Mouse (Mus musculus) neural tube, embryonic 14.5 days (tissue): Measurements from ENCODE around the gene Satb1. TPM values are rescaled to one million over a fixed set of nuclear protein-coding genes. Genes with fewer than 3 reads are reported as not detected.

Source experiments
- ATAC-seq: fragments of 200-750 bp; cut with Nextera tagmentation; 2 replicates; pipeline ENCODE4 v1.8.0; 2017; ENCODE audit warnings: low read depth, mild to moderate bottlenecking, moderate TSS enrichment, moderate library complexity
- H3K27ac ChIP-seq: fragments of 300-500 bp; sonication (generic); 2 replicates; pipeline ENCODE4 v1.5.1; 2014; ENCODE audit warnings: low read depth, mild to moderate bottlenecking, control low read depth, low read length, moderate library complexity, mixed read lengths
- H3K27me3 ChIP-seq: fragments of 300-500 bp; sonication (generic); 2 replicates; pipeline ENCODE4 v1.6.1; 2014; ENCODE audit warnings: low read length; ENCODE audit not compliant: control insufficient read depth, insufficient read depth
- H3K36me3 ChIP-seq: fragments of 300-500 bp; sonication (generic); 2 replicates; pipeline ENCODE4 v1.6.1; 2014; ENCODE audit warnings: low read length, mixed read lengths; ENCODE audit not compliant: control insufficient read depth, insufficient read depth
- H3K4me1 ChIP-seq: fragments of 300-500 bp; sonication (generic); 2 replicates; pipeline ENCODE4 v1.6.1; 2014; ENCODE audit warnings: low read length; ENCODE audit not compliant: control insufficient read depth, insufficient read depth
- H3K4me2 ChIP-seq: fragments of 300-500 bp; sonication (generic); 2 replicates; pipeline ENCODE4 v1.6.1; 2014; ENCODE audit warnings: mild to moderate bottlenecking, low read depth, low read length, control low read depth
- H3K4me3 ChIP-seq: fragments of 300-500 bp; sonication (generic); 2 replicates; pipeline ENCODE4 v1.5.1; 2014; ENCODE audit warnings: low read depth, low read length, control low read depth, mixed read lengths
- H3K9ac ChIP-seq: fragments of 300-500 bp; sonication (generic); replicated peaks from 2 replicates; pipeline ENCODE4 v1.6.1; 2014; ENCODE audit warnings: low read depth, mild to moderate bottlenecking, control low read depth, low read length, mixed read lengths
- H3K9me3 ChIP-seq: fragments of 300-500 bp; sonication (generic); 2 replicates; pipeline ENCODE4 v1.6.1; 2016; ENCODE audit warnings: low read length; ENCODE audit not compliant: control insufficient read depth
- whole genome bisulfite sequencing: fragments of 180-500 bp; shearing (Covaris S2); extraction: QIAGEN DNeasy Blood & Tissue Kit; methylation state at CpG from one replicate; pipeline ENCODE4 v1.1.7; 2014; 5-methylcytosine and 5-hydroxymethylcytosine counted together
- polyA plus RNA-seq: library from polyadenylated mRNA; unstranded; fragments of >200 nt; fragmentation: Nextera tagmentation; extraction: Ambion mirVana; gene quantifications from 2 replicates; pipeline ENCODE4 v1.2.1, GENCODE M21; 2014

Gene Satb1
- polyA plus RNA-seq, 1 experiment from 2014 or later: 60.5 TPM

DNA sequence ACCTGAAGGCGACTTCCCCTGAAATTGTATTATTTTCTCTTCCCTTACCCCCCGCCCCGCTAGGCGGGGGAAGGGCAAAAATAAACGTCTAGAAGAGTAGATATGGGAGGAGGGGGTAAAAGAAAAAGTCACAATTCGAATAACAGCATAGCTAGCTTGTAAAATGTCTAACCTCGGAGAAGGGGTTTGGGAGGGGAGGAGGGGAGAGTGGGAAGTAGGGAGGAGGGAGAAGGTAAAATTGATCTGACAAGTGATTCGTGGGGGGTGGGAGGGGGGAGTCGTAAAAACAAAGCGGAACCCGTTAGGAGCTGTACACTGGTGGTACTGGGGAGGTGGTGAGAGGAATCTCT is 21.2 kb downstream of the Satb1 start:
- H3K4me2 ChIP-seq: peak overlapping the region; percentile 69
- H3K4me3 ChIP-seq: peak overlapping the region; percentile 92
- peak overlapping the region; percentile 95 for H3K9ac ChIP-seq
- peaks cover 15% of the 10 kb centered on the region for H3K4me1 ChIP-seq
- ATAC-seq: peak; percentile 1
- H3K36me3 ChIP-seq: no peaks in the 10 kb centered on the region
- H3K27me3 ChIP-seq: no peaks in the 10 kb centered on the region
- no peaks in the 10 kb centered on the region for H3K9me3 ChIP-seq
- H3K27ac ChIP-seq: peak overlapping the region; percentile 97
- WGBS: under 1% methylated on average over 11 of the region's 11 CpGs

DNA sequence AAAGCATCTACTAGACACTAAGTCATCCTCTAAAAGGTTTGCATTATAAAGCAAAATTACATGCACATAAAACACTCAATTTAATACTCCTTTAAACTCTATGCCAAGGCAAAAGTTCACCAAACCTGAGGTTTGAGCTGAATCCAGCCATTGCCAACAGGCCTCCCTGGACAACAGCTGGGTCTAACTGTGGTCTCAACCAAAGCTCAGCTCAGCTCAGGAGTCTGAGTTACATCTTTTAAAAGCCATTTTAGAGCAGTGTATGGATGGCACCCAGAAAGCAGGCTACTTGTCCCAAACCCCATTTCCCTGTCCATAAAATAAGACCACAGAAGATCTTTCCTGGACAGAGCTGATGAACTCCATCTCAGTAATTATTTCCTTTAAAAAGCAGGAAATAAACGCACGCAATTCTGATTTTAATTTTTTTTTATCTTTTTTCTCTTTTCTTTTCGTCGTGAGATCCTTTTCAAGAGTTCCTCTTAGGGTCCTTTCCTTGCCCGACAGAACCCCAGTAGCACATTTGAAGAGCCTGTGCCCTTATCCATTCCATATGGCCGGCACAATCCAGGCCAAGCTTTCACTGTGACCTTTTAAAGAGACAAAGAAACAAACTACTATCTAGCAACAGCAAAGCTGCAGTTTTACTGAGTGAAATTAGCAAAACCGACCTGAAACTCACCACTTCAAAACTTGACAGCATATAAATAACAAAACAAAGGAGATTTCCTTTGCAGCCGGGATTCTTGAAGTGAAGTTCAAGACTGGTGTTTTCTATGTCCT is 21.8 kb downstream of the Satb1 start:
- 4% methylated on average over 8 of the region's 8 CpGs for WGBS
- ATAC-seq: no peak
- peak overlapping the region; percentile 92 for H3K4me3 ChIP-seq
- no peaks in the 10 kb centered on the region for H3K36me3 ChIP-seq
- peak overlapping the region; percentile 95 for H3K9ac ChIP-seq
- peak overlapping the region; percentile 97; the same call in 1 of the 2 replicates for H3K27ac ChIP-seq
- peaks cover 19% of the 10 kb centered on the region for H3K4me1 ChIP-seq
- H3K4me2 ChIP-seq: peak overlapping the region; percentile 69
- H3K27me3 ChIP-seq: no peaks in the 10 kb centered on the region
- H3K9me3 ChIP-seq: no peaks in the 10 kb centered on the region

DNA sequence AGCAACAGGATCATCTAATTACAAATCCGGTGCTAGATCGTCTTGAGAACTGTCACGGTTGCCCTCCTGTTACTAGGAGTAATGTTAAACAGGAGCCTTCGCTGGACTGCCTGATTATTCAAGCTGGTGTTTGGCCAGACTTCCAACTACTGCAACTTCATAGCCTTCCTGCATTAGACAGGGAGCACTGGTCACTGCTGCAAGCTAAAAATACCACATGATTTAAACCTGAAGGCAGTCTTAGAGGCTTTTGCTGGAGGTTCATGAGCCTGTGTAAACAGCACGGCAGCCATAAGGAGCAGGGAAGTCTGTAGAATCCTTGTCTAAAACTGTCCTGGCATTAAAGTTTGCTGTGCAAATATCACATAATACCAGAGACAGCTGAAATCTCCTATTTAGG is 25.7 kb downstream of the Satb1 start:
- no peak overlapping the region for H3K4me3 ChIP-seq
- 37% methylated on average over 5 of the region's 5 CpGs for WGBS
- no peak overlapping the region; the same call in 1 of the 2 replicates for H3K27ac ChIP-seq
- H3K9me3 ChIP-seq: no peaks in the 10 kb centered on the region
- no peak; the same call in 1 of the 2 replicates for ATAC-seq
- peak overlapping the region; percentile 2; the same call in 1 of the 2 replicates for H3K4me2 ChIP-seq
- no peaks in the 10 kb centered on the region for H3K27me3 ChIP-seq
- peaks cover 31% of the 10 kb centered on the region for H3K4me1 ChIP-seq
- no peak overlapping the region; the same call in 1 of the 2 replicates for H3K9ac ChIP-seq
- 0 out of 2 replicates have a peak, but pooled peaks cover 1% of the 10 kb centered on the region for H3K36me3 ChIP-seq

DNA sequence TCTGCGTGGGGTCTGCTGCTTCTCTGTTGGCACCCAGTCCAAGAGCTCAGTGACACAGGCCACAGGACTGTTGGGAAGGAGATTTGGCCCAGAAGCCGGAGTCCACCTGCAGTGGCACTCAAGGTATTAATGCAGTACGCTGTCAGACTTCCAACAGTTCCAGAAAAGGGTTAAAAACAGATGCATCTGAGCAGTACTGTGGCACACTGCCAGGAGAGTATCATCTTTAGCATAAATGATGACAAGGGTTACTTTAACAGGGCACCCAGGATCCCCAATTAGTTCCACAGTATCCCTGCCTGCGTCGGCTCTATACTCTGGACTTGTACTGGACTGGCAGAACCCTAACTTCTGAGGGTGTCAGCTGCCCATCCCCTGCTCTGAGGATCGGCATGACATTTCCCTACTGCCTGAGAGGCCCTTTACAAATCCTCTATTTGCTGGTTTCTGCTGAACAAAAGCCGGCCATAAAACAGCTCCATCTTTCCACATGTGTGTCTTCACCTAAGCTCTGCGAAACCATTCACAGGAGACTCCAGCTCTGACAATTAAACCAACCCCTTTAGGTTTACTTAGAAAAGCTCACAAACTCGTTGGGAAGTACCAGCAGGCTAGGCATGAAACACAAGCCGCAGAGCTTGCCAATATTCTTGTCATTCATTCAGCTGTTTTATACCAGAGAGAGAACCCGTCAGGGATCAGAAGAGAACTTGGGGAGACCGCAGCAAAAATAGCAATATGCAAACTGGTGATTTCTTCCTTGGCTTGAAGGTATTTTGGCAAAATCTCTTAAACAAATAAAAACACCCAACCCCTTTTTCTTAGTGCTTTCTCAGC is 26.7 kb downstream of the Satb1 start:
- no peak overlapping the region for H3K9ac ChIP-seq
- peak; percentile 23; the same call in 1 of the 2 replicates for ATAC-seq
- WGBS: 44% methylated on average over 12 of the region's 12 CpGs

DNA sequence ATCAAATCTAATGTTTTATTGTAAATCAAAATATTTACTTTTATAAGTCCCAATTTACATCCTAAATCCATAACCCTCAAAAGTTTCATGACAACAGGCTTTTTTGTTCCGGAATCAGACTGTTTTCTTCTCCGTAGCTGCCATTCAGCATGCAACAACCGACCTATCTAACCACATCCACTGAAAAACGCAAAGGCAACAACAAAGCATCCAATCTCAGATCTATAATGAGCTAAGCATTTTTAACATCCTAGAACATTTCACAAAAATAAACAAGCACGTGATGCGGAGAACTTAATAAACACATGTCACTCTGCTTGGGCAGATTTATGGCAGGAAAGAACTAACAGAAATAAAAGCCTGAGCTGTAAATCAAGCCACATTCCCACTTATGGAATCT is 32.9 kb downstream of the Satb1 start:
- Histone ChIP-seq H3K27me3 (no peaks in the 10 kb centered on the region), H3K9me3 (no peaks in the 10 kb centered on the region), H3K9ac (no peak overlapping the region), H3K4me1 (0 out of 2 replicates have a peak, but pooled peaks cover 3% of the 10 kb centered on the region), H3K4me2 (no peak overlapping the region), H3K36me3 (0 out of 2 replicates have a peak, but pooled peaks cover 11% of the 10 kb centered on the region), H3K27ac (no peak overlapping the region), H3K4me3 (no peak overlapping the region)
- ATAC-seq: no peak
- WGBS: 72% methylated on average over 6 of the region's 6 CpGs

More for the DNA sequence above, 26.7 kb downstream of the Satb1 start:
- Histone ChIP-seq H3K4me2 (peak overlapping the region; percentile 23; the same call in 1 of the 2 replicates), H3K4me3 (no peak overlapping the region), H3K9me3 (no peaks in the 10 kb centered on the region), H3K4me1 (peaks cover 31% of the 10 kb centered on the region), H3K27me3 (no peaks in the 10 kb centered on the region), H3K36me3 (0 out of 2 replicates have a peak, but pooled peaks cover 10% of the 10 kb centered on the region), H3K27ac (peak overlapping the region; percentile 66)

DNA sequence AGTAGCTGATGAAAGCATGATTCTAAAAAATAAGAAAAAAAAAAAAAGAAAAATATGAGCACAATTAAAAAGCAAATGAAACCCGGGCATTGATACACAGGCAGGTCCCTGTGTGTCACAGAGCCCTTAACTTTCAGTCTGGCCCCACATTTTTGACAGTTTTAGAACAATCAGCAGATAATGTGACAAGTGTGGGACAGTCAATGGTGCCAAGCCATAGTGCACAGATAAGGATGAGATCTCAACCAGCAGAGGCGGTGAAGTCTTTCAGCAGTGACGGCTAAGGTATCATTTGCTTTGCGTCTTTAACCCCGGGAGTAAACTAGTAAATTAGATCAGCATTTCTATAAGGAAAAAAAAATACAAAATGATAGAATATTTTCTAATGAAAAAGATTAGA is 36.6 kb downstream of the Satb1 start:
- no peak overlapping the region for H3K9ac ChIP-seq
- no peaks in the 10 kb centered on the region for H3K9me3 ChIP-seq
- H3K27me3 ChIP-seq: no peaks in the 10 kb centered on the region
- no peak overlapping the region for H3K4me2 ChIP-seq
- 0 out of 2 replicates have a peak, but pooled peaks cover 1% of the 10 kb centered on the region for H3K36me3 ChIP-seq
- H3K4me3 ChIP-seq: no peak overlapping the region
- ATAC-seq: no peak
- H3K27ac ChIP-seq: no peak overlapping the region
- no peaks in the 10 kb centered on the region for H3K4me1 ChIP-seq
- WGBS: 94% methylated on average over 5 of the region's 5 CpGs

DNA sequence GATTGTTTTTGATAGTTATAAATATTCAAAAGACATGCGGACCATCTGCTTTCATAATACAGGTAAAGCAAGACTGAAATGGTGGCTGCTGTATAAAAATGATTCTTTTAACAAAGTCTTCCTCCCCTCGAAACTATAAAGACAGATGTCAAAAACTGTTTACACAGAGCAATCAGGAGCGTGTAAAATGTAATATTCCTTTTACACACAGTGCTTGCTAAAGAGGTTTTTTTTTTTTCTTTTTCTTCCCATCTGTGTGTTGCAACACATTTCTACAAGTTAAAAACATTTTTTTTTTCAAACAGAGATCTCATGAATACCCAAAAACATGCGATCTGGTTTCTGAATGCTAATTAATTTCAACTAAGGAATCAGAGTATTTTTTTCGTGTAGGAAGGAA is 41.9 kb downstream of the Satb1 start:
- WGBS: 66% methylated on average over 5 of the region's 5 CpGs
- Histone ChIP-seq H3K27me3 (no peaks in the 10 kb centered on the region), H3K9ac (no peak overlapping the region), H3K36me3 (no peaks in the 10 kb centered on the region), H3K4me2 (peak overlapping the region; percentile 27; the same call in 1 of the 2 replicates), H3K27ac (no peak overlapping the region), H3K9me3 (no peaks in the 10 kb centered on the region), H3K4me1 (peaks cover 9% of the 10 kb centered on the region; the same call in 1 of the 2 replicates), H3K4me3 (no peak overlapping the region)
- no peak for ATAC-seq

DNA sequence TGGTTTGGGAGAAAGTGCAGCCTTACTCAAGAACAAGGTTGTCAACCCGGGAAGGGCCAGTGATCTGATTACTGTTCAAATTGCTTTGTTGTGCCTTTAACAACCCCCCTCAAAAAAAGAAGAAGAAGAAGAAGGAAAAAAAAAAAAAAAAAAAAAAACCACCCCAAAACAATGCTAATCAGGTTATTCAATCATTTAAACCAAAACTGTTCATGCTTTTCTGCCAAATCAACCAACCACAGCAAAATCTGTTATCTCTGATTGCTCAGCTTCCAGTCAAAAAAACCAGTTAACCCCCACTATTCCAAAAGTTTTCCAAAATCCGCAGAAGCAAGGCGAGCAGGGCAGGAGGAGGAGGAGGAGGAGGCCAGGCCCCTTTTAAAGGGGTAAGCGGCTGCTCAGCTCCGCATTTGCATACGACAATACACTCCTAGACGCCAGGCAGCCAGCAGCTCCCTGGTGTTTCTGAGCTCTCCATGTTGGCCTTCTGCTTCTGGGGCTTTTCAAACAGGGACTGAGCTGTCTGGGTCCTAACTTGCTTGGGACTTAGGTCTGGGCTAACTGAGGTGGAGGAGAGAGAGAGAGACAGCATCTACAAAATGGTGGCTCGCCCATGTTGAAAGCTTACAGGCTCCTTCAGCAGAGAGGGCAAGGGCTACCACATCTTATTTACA is 42.6 kb downstream of the Satb1 start:
- Histone ChIP-seq H3K4me1 (peaks cover 9% of the 10 kb centered on the region; the same call in 1 of the 2 replicates), H3K36me3 (no peaks in the 10 kb centered on the region), H3K27ac (0 out of 2 replicates have a peak overlapping the region, but pooled peaks have one; percentile 12), H3K27me3 (no peaks in the 10 kb centered on the region), H3K9me3 (no peaks in the 10 kb centered on the region), H3K4me3 (no peak overlapping the region), H3K4me2 (peak overlapping the region; percentile 27; the same call in 1 of the 2 replicates), H3K9ac (peak overlapping the region; percentile 34; the same call in 1 of the 2 replicates)
- 10% methylated on average over 8 of the region's 8 CpGs for WGBS
- ATAC-seq: peak; percentile 63; the same call in 1 of the 2 replicates
